Mouse (Mus musculus) lung, postnatal 4 days (tissue): Measurements from ENCODE around the gene Tcf7l2.

Experiments used
- DNase-seq, 2 experiments: peaks; one replicate each; pipeline ENCODE4 v3.0.0; 2021

Tcf7l2 gene

GRCm38 (mm10) chr19:55964421-55964820 lies 222.8 kb downstream of the Tcf7l2 start:
- no peak for DNase-seq

- DNase-seq = no peak
Measured at GRCm38 (mm10) chr19:55966066-55966465, 224.4 kb downstream of the Tcf7l2 start.

GRCm38 (mm10) chr19:55969929-55970531 lies 228.4 kb downstream of the Tcf7l2 start:
- DNase-seq = peak in 1 of 2 experiments; percentile 13

- no peak for DNase-seq
Measured at GRCm38 (mm10) chr19:55976073-55976472, 234.5 kb downstream of the Tcf7l2 start.
